Mouse (Mus musculus) heart, embryonic 12.5 days (tissue): ENCODE data around the gene Scrn2. TPM values are rescaled to one million over a fixed set of nuclear protein-coding genes. Genes with fewer than 3 reads are reported as not detected.
A peak's percentile ranks its signal among the peaks of the same experiment; 100 is the strongest.

Source experiments
- ATAC-seq: fragments of 200-750 bp; cut with Nextera tagmentation; 2 replicates; pipeline ENCODE4 v1.8.0; 2017; ENCODE audit warnings: moderate TSS enrichment, moderate library complexity; ENCODE audit not compliant: insufficient number of reproducible peaks, low FRiP score
- H3K27ac ChIP-seq: fragments of 300-500 bp; sonication (generic); 2 replicates; pipeline ENCODE4 v1.5.1; 2016; ENCODE audit warnings: mild to moderate bottlenecking, moderate library complexity; ENCODE audit not compliant: poor library complexity, severe bottlenecking
- H3K27me3 ChIP-seq: fragments of 300-500 bp; sonication (generic); replicated peaks from 2 replicates; pipeline ENCODE4 v1.6.1; 2016; ENCODE audit warnings: mild to moderate bottlenecking, moderate library complexity
- H3K36me3 ChIP-seq: fragments of 300-500 bp; sonication (generic); 2 replicates; pipeline ENCODE4 v1.6.1; 2016; ENCODE audit warnings: mild to moderate bottlenecking, moderate library complexity
- H3K4me1 ChIP-seq: fragments of 300-500 bp; sonication (generic); replicated peaks from 2 replicates; pipeline ENCODE4 v1.6.1; 2016; ENCODE audit warnings: mild to moderate bottlenecking
- H3K4me2 ChIP-seq: fragments of 300-500 bp; sonication (generic); 2 replicates; pipeline ENCODE4 v1.6.1; 2016; ENCODE audit warnings: mild to moderate bottlenecking, moderate library complexity
- H3K4me3 ChIP-seq: fragments of 300-500 bp; sonication (generic); 2 replicates; pipeline ENCODE4 v1.5.1; 2016; ENCODE audit warnings: mild to moderate bottlenecking
- H3K9ac ChIP-seq: fragments of 300-500 bp; sonication (generic); 2 replicates; pipeline ENCODE4 v1.6.1; 2016; ENCODE audit warnings: mild to moderate bottlenecking, moderate library complexity
- H3K9me3 ChIP-seq: fragments of 300-500 bp; sonication (generic); replicated peaks from 2 replicates; pipeline ENCODE4 v1.6.1; 2016; ENCODE audit warnings: mild to moderate bottlenecking, moderate library complexity
- WGBS: fragments of 180-500 bp; shearing (Covaris S2); methylation state at CpG from one replicate; pipeline ENCODE4 v1.1.7; 2016; 5-methylcytosine and 5-hydroxymethylcytosine counted together
- polyA plus RNA-seq: library from polyadenylated mRNA; unstranded; fragments of >200 nt; fragmentation: Nextera tagmentation; extraction: Ambion mirVana; gene quantifications from 2 replicates; pipeline ENCODE4 v1.2.1, GENCODE M21; 2016

Gene Scrn2
- polyA plus RNA-seq, 1 experiment from 2014 or later, result 17.0 TPM

- Histone ChIP-seq H3K4me1 (peaks cover 12% of the 10 kb centered on the region), H3K4me3 (peak overlapping the region; percentile 98), H3K9me3 (no peaks in the 10 kb centered on the region), H3K27me3 (0 out of 2 replicates have a peak, but pooled peaks cover 4% of the 10 kb centered on the region), H3K36me3 (peaks cover 19% of the 10 kb centered on the region), H3K9ac (0 out of 2 replicates have a peak overlapping the region, but pooled peaks have one; percentile 14), H3K4me2 (peak overlapping the region; percentile 96), H3K27ac (no peak overlapping the region)
- ATAC-seq, result no peak
- WGBS, result 40% methylated on average over 12 of the region's 12 CpGs
Measured at GRCm38 (mm10) chr11:97040301-97041021, 10.7 kb downstream of the Scrn2 start.

- Histone ChIP-seq H3K27me3 (0 out of 2 replicates have a peak, but pooled peaks cover under 1% of the 10 kb centered on the region), H3K27ac (peak within 1 kb of the TSS; percentile 53; the same call in 1 of the 2 replicates), H3K9me3 (no peaks in the 10 kb centered on the region), H3K9ac (peak within 1 kb of the TSS; percentile 94), H3K36me3 (peaks cover 26% of the 10 kb centered on the region), H3K4me3 (peak within 1 kb of the TSS; percentile 98), H3K4me2 (peak within 1 kb of the TSS; percentile 96), H3K4me1 (peaks cover 12% of the 10 kb centered on the region)
- peak; percentile 88 for ATAC-seq
- WGBS, result under 1% methylated on average over 46 of the region's 48 CpGs
Measured at GRCm38 (mm10) chr11:97041022-97041899, 11.5 kb downstream of the Scrn2 start, which contains the start of the genes Lrrc46 and Mrpl10. Gene Lrrc46 (minus strand): TSS chr11:97041407. Gene Mrpl10 (plus strand): TSS chr11:97041560.

GRCm38 (mm10) chr11:97044902-97045301 lies 15.2 kb downstream of the Scrn2 start:
- H3K9ac ChIP-seq, result no peak overlapping the region
- H3K27ac ChIP-seq, result no peak overlapping the region
- peaks cover 44% of the 10 kb centered on the region for H3K36me3 ChIP-seq
- H3K27me3 ChIP-seq, result no peaks in the 10 kb centered on the region
- ATAC-seq, result no peak
- peaks cover 12% of the 10 kb centered on the region for H3K4me1 ChIP-seq
- H3K9me3 ChIP-seq, result no peaks in the 10 kb centered on the region
- no peak overlapping the region for H3K4me2 ChIP-seq
- H3K4me3 ChIP-seq, result no peak overlapping the region
- WGBS, result 90% methylated on average over 8 of the region's 8 CpGs

- H3K4me3 ChIP-seq, result no peak overlapping the region
- H3K4me1 ChIP-seq, result peaks cover 15% of the 10 kb centered on the region
- H3K36me3 ChIP-seq, result peaks cover 44% of the 10 kb centered on the region
- H3K27me3 ChIP-seq, result no peaks in the 10 kb centered on the region
- H3K4me2 ChIP-seq, result no peak overlapping the region
- 81% methylated on average over 7 of the region's 7 CpGs for WGBS
- no peak overlapping the region for H3K9ac ChIP-seq
- no peak overlapping the region for H3K27ac ChIP-seq
- H3K9me3 ChIP-seq, result no peaks in the 10 kb centered on the region
- no peak for ATAC-seq
Measured at GRCm38 (mm10) chr11:97045861-97046260, 16.1 kb downstream of the Scrn2 start.

GRCm38 (mm10) chr11:97048090-97048650 lies 18.4 kb downstream of the Scrn2 start:
- Histone ChIP-seq H3K9ac (no peak overlapping the region; the same call in 1 of the 2 replicates), H3K27ac (no peak overlapping the region), H3K4me1 (peaks cover 18% of the 10 kb centered on the region), H3K4me3 (no peak overlapping the region), H3K27me3 (no peaks in the 10 kb centered on the region), H3K9me3 (no peaks in the 10 kb centered on the region), H3K36me3 (peaks cover 53% of the 10 kb centered on the region), H3K4me2 (no peak overlapping the region)
- 78% methylated on average over 8 of the region's 8 CpGs for WGBS
- ATAC-seq, result no peak

- 77% methylated on average over 6 of the region's 6 CpGs for WGBS
- H3K27me3 ChIP-seq, result no peaks in the 10 kb centered on the region
- peak overlapping the region; percentile 26; the same call in 1 of the 2 replicates for H3K9ac ChIP-seq
- H3K36me3 ChIP-seq, result peaks cover 54% of the 10 kb centered on the region
- no peaks in the 10 kb centered on the region for H3K9me3 ChIP-seq
- no peak overlapping the region for H3K4me2 ChIP-seq
- no peak overlapping the region for H3K4me3 ChIP-seq
- ATAC-seq, result no peak
- H3K4me1 ChIP-seq, result peaks cover 18% of the 10 kb centered on the region
- H3K27ac ChIP-seq, result no peak overlapping the region
Measured at GRCm38 (mm10) chr11:97049492-97050085, 19.9 kb downstream of the Scrn2 start.

GRCm38 (mm10) chr11:97050216-97050943 lies 20.6 kb downstream of the Scrn2 start, which contains the start of gene Osbpl7:
Gene Osbpl7 (plus strand): TSS chr11:97050628.
- Histone ChIP-seq H3K36me3 (peaks cover 54% of the 10 kb centered on the region), H3K9me3 (no peaks in the 10 kb centered on the region), H3K27ac (peak within 1 kb of the TSS; percentile 44; the same call in 1 of the 2 replicates)

GRCm38 (mm10) chr11:97050944-97051586 lies 21.3 kb downstream of the Scrn2 start:
- ATAC-seq, result peak; percentile 12; the same call in 1 of the 2 replicates
- H3K4me3 ChIP-seq, result peak overlapping the region; percentile 81
- H3K9ac ChIP-seq, result peak overlapping the region; percentile 89
- H3K27me3 ChIP-seq, result no peaks in the 10 kb centered on the region
- 21% methylated on average over 13 of the region's 13 CpGs for WGBS
- no peaks in the 10 kb centered on the region for H3K9me3 ChIP-seq
- H3K27ac ChIP-seq, result peak overlapping the region; percentile 44; the same call in 1 of the 2 replicates
- H3K4me1 ChIP-seq, result peaks cover 18% of the 10 kb centered on the region
- peak overlapping the region; percentile 92 for H3K4me2 ChIP-seq
- H3K36me3 ChIP-seq, result peaks cover 54% of the 10 kb centered on the region

More at GRCm38 (mm10) chr11:97050216-97050943, 20.6 kb downstream of the Scrn2 start, which contains the start of gene Osbpl7:
- no peaks in the 10 kb centered on the region for H3K27me3 ChIP-seq
- H3K4me3 ChIP-seq, result peak within 1 kb of the TSS; percentile 81
- peaks cover 18% of the 10 kb centered on the region for H3K4me1 ChIP-seq
- peak within 1 kb of the TSS; percentile 92 for H3K4me2 ChIP-seq
- 6% methylated on average over 18 of the region's 18 CpGs for WGBS
- H3K9ac ChIP-seq, result peak within 1 kb of the TSS; percentile 89
- peak; percentile 70; the same call in 1 of the 2 replicates for ATAC-seq

GRCm38 (mm10) chr11:97052219-97052646 lies 22.5 kb downstream of the Scrn2 start:
- Histone ChIP-seq H3K4me2 (peak overlapping the region; percentile 92), H3K4me1 (peaks cover 18% of the 10 kb centered on the region), H3K27ac (no peak overlapping the region), H3K36me3 (peaks cover 61% of the 10 kb centered on the region), H3K27me3 (no peaks in the 10 kb centered on the region), H3K9me3 (no peaks in the 10 kb centered on the region), H3K9ac (peak overlapping the region; percentile 89; the same call in 1 of the 2 replicates), H3K4me3 (0 out of 2 replicates have a peak overlapping the region, but pooled peaks have one; percentile 81)
- 22% methylated on average over 11 of the region's 11 CpGs for WGBS
- no peak; the same call in 1 of the 2 replicates for ATAC-seq
